Mouse (Mus musculus) inflammation-experienced regulatory T-cells, adult 6 months (primary cell): ENCODE results near the gene Syt1. TPM values are rescaled to one million over a fixed set of nuclear protein-coding genes. Genes with fewer than 3 reads are reported as not detected.

ENCODE experiments used
- ATAC-seq: one replicate; pipeline ENCODE4 v1.8.0; 2017
- polyA plus RNA-seq, 3 experiments: library from polyadenylated mRNA; unstranded; fragments of 100-300 nt; shearing (Covaris generic); gene quantifications; one replicate each; pipeline ENCODE4 v1.2.1; 2017

The Syt1 gene
- polyA plus RNA-seq, 3 experiments from 2014 or later = not detected

GRCm38 (mm10) chr10:108569568-108570139 is 441.1 kb downstream of the Syt1 start:
- no peak for ATAC-seq

DNA sequence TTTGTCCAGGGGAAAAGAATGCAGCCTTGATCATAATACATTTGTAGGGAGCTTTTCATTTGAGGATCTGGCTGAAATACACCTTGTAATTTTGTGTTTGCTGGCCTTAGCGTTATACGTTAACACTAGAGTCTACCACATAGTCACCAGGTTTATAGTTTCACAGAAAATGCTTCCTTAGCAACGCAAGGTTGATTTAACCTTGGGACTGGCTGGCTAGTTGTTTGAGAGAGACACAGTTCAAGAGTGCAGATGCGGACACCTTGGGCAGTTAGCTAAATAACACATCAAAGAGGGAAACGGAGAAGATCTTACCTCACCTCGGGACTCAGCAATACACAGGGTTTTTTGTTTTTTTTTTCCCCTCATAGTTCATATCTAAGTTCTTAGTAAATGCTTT is 441.9 kb downstream of the Syt1 start:
- no peak for ATAC-seq

GRCm38 (mm10) chr10:108568136-108568535 is 442.6 kb downstream of the Syt1 start:
- ATAC-seq = no peak

GRCm38 (mm10) chr10:108567456-108567855 is 443.3 kb downstream of the Syt1 start:
- ATAC-seq = no peak

GRCm38 (mm10) chr10:108559607-108559908 is 451.2 kb downstream of the Syt1 start:
- no peak for ATAC-seq

GRCm38 (mm10) chr10:108558812-108559606 is 451.8 kb downstream of the Syt1 start:
- no peak for ATAC-seq

DNA sequence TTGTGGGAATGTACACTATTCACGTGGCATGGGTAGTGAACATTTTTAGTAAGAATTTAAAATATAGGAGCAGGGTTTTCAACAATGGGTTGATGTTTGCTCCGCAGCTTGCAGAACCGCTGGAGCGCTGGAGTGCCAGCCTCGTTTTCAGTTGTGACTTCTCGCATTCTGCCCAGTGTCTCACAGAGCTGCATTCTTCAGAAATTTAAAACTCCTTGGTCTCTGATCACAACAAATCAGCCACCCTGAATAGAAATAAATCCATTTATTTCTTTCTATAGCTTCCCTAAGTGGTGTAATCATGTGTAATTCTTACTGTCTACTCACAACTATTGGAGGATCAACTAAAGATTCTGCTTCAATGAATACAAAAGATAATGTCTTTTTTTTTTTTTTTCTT is 458.2 kb downstream of the Syt1 start:
- ATAC-seq = no peak

GRCm38 (mm10) chr10:108545715-108546114 is 465.1 kb downstream of the Syt1 start:
- ATAC-seq = no peak

- no peak for ATAC-seq
Observed at GRCm38 (mm10) chr10:108541555-108541954, 469.2 kb downstream of the Syt1 start.

GRCm38 (mm10) chr10:108538546-108538945 is 472.2 kb downstream of the Syt1 start:
- no peak for ATAC-seq

GRCm38 (mm10) chr10:108537641-108538040 is 473.1 kb downstream of the Syt1 start:
- ATAC-seq = no peak

GRCm38 (mm10) chr10:108535922-108536321 is 474.9 kb downstream of the Syt1 start:
- ATAC-seq = no peak

DNA sequence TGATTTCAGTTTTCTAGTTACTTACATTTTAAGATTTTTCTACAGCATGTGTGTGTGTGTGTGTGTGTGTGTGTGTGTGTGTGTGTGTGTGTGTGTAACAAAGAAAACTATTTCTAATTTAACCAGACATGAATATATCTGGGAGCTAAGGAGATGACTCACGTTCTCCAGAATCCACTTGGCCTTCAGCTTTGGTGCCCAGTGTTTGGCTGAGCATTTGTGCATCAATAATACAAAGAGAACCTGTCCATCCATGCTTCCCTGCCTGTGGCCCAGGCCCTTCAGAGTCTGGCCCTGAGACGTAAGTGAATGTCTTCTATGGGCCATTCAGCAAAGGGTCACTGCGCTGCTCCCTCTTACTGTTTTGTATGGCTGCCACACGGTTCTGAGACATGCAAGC is 476.7 kb downstream of the Syt1 start:
- ATAC-seq = no peak

DNA sequence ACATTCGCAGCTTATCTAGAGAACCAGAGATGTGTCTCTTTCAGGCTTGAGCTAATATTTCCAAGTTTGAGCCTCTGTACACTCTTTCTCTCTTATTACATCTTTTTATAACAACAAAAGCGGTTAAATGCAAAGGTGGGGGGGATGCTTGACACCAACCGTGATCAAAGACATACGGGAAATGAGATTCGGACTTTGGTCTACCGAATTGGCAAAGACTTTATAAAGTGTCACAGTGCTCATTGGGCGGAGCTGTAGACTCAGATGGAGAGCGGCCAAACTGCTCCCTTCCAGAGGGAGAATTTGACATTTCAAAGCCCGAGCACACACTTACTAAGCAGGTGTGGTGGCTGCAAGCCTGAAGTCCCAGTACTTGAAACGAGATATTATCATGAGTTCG is 477.9 kb downstream of the Syt1 start:
- ATAC-seq = no peak

DNA sequence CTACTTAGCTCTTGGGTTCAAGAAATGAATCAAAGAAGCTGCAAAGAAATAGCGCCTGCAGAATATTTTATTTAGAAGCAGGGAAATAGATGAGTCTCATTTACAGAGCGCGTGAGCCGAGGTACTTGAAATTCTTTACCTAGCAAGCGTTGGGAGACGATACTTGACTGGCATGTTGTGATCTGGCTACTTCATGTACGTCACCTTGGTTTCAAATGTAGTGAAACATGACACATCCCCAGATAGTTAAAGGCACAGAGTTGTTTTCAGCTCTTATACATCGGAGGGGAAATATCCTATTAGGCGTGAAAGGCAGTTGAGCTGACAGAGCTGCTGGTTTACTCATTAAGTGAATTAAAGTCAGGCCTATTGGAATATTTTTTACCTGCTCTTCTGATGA is 478.5 kb downstream of the Syt1 start:
- no peak for ATAC-seq

DNA sequence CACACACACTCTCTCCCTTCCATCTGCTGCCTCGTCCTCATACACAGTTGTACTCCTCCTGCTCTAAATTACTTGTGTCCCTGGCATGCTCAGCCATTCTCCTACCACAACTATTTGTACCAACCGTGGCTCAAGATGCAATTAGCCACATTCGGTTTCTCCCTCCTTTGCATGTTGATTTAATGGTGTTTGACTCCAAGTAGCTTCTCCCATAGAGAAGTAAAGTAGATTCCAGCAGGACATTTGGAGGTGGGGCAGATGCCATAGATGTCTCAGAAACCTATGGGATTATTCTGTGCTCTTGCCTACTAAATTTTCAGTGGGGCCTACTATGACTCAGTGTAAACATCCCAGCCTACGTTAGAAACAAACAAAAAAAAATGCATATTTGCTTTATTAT is 479.1 kb downstream of the Syt1 start:
- no peak for ATAC-seq

- ATAC-seq = no peak
Observed at GRCm38 (mm10) chr10:108531111-108531510, 479.7 kb downstream of the Syt1 start.

DNA sequence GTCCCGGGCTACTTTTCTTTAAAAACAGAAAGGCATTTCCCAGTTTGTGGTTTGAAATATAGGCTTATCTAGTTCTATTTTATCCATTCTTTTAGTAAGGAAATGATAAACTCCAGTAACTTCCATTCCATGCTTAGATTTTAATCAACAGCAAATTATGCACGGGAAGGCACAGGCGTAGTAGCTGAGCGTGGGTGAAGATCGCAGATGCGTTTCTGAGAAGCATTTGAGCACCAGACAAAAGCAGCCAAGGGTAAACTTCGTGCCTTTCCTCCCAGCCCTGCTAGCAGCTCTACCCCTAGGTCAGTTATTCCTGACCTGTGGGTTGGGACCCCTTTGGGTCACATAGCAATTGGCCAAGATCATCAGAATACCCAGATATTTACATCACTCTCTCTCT is 482.4 kb downstream of the Syt1 start:
- ATAC-seq = no peak

DNA sequence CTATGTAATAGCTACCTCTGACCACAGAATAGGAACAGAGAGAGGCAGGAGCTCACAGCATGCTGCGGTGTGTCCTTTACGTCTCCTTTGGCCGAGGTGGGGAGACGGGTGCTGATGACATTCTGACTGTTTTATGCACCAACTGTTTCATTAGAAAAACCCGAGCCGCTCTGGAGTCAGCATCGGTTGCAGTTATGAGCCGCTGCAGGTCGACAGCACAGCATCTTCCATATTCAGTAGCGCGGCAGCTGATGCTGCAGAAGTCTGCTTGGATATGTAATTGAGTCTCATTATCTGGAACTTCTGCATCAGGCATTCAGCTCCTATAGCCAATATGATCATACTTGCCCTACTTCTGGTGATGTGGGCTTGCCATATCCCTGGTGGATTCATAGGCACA is 485.3 kb downstream of the Syt1 start:
- ATAC-seq = no peak

- ATAC-seq = no peak
Observed at GRCm38 (mm10) chr10:108524306-108525029, 486.3 kb downstream of the Syt1 start.

DNA sequence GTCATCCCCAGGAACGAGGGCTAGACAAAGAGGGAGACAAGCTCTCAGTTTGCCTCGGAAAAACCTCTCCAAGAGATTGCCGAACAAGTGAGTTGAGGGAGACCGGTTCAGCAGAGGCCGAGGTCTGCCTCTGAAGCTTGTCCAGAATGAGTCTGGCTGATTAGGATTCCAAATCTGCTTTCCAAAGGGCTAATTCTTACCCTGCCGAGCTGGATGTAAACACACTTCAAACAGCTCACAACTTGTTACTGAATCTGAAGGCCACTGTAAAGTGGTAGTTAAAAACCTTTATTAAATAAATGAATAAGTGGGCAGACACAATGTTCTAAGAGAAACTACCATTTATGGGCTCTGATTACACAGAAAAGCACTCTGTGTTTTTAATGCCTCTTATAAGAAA is 491.6 kb downstream of the Syt1 start:
- ATAC-seq = no peak

DNA sequence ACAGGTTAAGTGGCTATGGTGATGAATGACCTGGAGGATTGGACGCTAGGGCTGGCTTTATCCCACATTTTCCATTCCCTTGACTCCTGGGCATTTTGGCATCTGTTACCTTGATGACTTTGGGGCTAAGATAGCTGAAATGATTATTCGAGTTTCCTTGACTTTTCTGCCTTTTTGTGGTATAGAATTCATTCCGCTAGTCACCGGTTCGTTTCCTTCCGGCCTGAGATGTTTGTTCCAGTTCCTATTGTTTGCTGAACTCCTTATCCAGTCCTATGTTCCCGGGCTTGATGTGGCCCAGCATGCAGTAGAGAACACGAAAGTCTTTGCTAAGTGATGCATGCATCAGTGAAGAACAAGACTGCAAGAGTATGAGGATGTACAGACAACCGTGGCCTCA is 493.7 kb downstream of the Syt1 start:
- ATAC-seq = no peak

GRCm38 (mm10) chr10:108514671-108515070 is 496.1 kb downstream of the Syt1 start:
- ATAC-seq = no peak

GRCm38 (mm10) chr10:108509579-108509978 is 501.2 kb downstream of the Syt1 start:
- no peak for ATAC-seq
